Mouse (Mus musculus): ENCODE measurements around the gene Ccdc126. TPM values are rescaled to one million over a fixed set of nuclear protein-coding genes. Genes with fewer than 3 reads are reported as not detected.

Ccdc126 gene
- polyA plus RNA-seq, 1 experiment = 5.8 TPM

DNA sequence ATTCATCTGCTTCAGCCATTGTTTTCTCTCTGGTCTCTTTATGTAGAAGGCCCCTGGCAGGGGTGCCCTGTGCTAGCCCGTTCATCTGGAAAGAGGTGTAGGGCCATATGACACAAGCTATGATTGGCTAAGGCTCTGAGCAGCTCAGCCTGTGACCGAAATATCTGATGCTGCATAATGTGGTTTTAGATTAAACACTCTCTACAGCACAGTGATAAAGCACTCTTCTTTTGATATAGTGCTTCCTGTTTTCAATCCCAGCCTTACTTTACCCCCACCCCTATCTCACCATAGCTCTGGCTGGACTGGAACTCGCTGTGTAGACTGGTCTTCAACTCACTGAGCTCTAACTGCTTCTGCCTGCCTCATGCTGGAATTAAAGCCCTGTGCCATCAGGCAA, 2.3 kb downstream of the Ccdc126 start:
- no peak for DNase-seq (ENCODE audit: low read depth)
- no peak for TF ChIP-seq CTCF (IDR thresholded peaks at IDR 0.05; ENCODE audit: borderline replicate concordance, extremely low read depth, insufficient read depth, insufficient read length)
- TF ChIP-seq POLR2A (IDR thresholded peaks at IDR 0.05; ENCODE audit: borderline replicate concordance, extremely low read depth, insufficient read depth, insufficient read length, poor library complexity, severe bottlenecking) = no peak

DNA sequence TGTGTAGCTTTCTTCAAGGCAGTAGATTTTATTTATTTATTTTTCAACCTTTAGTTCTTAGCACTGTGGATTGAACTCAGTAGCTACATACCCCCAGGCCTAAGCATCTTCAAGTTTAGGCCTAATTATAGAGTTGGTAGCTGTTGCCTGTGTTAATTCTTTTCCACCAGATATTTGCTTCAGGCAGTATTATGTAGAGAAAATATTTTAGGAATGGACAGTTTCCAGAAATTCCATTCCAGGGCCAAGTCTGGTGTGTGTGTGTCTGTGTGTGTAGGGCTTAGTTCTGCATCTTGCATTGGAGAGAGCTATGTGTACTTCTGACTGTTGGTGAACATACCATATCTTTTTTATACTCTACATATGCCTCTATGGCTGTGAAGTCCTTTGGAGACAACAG, 3.0 kb downstream of the Ccdc126 start:
- DNase-seq (ENCODE audit: low read depth) = no peak
- no peak for TF ChIP-seq POLR2A (IDR thresholded peaks at IDR 0.05; ENCODE audit: borderline replicate concordance, extremely low read depth, insufficient read depth, insufficient read length, poor library complexity, severe bottlenecking)
- TF ChIP-seq CTCF (IDR thresholded peaks at IDR 0.05; ENCODE audit: borderline replicate concordance, extremely low read depth, insufficient read depth, insufficient read length) = no peak

DNA sequence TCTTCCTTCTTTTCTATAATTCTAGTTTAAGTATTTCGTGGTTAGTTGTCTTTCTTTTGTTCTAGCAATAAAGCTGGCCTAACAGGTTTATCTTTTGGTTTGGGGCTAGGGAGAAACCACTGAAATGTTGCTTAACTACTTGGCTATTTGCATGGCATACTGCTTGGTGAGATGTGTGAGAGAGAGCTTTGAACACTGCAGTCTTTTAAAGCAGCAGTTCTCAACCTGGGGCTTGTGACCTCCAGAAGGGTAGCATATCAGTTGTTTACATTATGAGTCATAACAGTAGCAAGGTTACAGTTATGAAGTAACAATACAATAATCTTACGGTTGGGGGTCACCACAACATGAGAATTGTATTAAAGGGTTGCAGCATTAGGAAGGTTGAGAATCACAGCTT, 3.9 kb downstream of the Ccdc126 start:
- DNase-seq (ENCODE audit: low read depth) = no peak
- TF ChIP-seq CTCF (IDR thresholded peaks at IDR 0.05; ENCODE audit: borderline replicate concordance, extremely low read depth, insufficient read depth, insufficient read length) (no peak), POLR2A (IDR thresholded peaks at IDR 0.05; ENCODE audit: borderline replicate concordance, extremely low read depth, insufficient read depth, insufficient read length, poor library complexity, severe bottlenecking) (no peak)

DNA sequence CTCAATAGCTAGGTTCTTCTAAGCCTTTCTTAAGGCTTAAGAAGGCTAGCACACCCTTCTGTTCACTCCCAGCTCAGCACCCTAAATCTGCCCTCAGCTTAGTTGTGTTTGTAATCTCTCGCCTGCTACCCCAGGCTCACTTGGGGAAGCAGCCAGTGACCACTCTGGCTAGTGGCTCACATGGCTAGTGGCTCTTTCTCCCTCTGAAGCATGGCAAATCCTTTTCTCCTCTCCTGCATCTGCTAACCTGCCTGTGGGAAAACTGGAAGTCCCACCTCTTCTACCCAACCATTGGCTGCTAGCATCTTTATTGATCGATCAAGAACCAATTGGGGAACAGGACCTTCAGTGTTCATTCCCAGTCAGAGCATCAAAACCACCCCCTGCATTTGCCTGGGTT, 5.5 kb downstream of the Ccdc126 start:
- TF ChIP-seq POLR2A (IDR thresholded peaks at IDR 0.05; ENCODE audit: borderline replicate concordance, extremely low read depth, insufficient read depth, insufficient read length, poor library complexity, severe bottlenecking) (no peak), CTCF (IDR thresholded peaks at IDR 0.05; ENCODE audit: borderline replicate concordance, extremely low read depth, insufficient read depth, insufficient read length) (no peak)
- peak; percentile 36 for DNase-seq (ENCODE audit: low read depth)

DNA sequence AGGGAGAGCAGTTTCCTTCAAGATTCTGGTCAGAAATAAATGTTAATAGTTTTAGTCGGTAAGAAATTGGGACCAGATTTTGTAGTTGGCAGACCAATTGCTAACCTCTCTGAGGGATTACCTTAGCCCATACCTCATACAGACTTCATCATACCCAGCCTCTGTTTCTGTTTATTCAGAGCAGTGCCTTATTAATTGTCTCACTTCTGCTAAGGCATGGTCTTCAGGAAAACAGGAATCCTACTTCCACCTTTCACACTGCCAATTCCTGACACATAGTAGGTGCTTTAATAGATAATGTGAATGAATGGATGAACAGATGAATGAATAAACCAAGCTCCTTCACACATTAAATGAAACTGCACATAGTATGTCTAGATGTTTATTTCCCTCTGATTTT, 6.2 kb downstream of the Ccdc126 start:
- TF ChIP-seq CTCF (IDR thresholded peaks at IDR 0.05; ENCODE audit: borderline replicate concordance, extremely low read depth, insufficient read depth, insufficient read length) (no peak), POLR2A (IDR thresholded peaks at IDR 0.05; ENCODE audit: borderline replicate concordance, extremely low read depth, insufficient read depth, insufficient read length, poor library complexity, severe bottlenecking) (no peak)
- no peak for DNase-seq (ENCODE audit: low read depth)

DNA sequence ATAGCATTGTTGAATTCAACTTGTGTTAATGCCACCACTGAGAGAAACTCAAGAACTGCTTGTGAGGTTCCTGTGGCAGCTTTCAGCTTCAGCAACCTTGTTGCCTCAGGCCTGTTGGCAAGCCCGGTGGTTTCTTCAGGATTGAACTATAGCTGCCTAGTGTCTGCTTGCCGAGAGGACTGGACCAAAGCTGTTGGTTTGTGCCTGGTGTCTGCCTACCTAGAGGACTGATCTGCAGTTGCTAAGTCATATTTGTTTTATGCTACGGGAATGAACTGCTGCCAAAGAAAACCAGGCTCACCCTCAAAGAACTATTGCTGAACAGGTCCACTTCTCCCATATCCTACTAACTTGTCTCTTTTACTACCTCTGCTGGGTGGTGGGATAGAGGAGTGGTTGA, 7.8 kb downstream of the Ccdc126 start:
- TF ChIP-seq POLR2A (IDR thresholded peaks at IDR 0.05; ENCODE audit: borderline replicate concordance, extremely low read depth, insufficient read depth, insufficient read length, poor library complexity, severe bottlenecking) = no peak
- no peak for TF ChIP-seq CTCF (IDR thresholded peaks at IDR 0.05; ENCODE audit: borderline replicate concordance, extremely low read depth, insufficient read depth, insufficient read length)
- no peak for DNase-seq (ENCODE audit: low read depth)

DNA sequence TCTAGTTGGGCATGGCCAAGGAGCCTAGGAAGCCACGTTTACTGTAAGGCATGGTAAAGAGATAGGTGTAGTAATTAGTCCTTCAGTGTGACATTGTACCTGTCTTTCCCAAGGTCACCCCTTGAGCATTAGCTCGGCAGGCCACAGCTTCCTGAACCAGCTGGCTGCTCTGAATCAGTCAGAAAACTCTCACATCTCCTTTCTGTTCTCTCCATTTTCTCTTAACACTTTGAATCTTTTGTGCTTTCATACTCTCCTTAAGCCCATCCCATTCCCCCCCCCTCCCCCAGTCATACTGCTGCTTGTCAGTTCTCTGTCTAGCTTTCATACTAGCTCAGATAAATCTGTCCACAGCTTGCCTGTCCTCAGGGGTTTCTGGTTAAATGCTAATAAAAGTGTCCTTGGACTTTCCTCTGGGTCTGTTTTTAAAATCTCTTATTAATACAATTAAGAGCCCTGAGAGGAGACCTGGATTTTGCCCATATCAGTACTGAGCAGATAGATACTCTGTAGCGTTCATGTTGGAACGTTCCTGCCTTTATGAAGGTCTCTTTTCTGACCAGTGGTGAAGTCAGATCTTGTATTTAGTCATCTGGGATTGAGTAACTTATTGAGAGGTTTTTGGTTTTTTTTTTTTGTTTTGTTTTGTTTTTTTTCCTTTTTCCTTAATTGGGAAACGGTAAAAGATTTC, 12.4 kb downstream of the Ccdc126 start:
- DNase-seq (ENCODE audit: low read depth) = no peak
- TF ChIP-seq CTCF (IDR thresholded peaks at IDR 0.05; ENCODE audit: borderline replicate concordance, extremely low read depth, insufficient read depth, insufficient read length) = no peak
- TF ChIP-seq POLR2A (IDR thresholded peaks at IDR 0.05; ENCODE audit: borderline replicate concordance, extremely low read depth, insufficient read depth, insufficient read length, poor library complexity, severe bottlenecking) = no peak

DNA sequence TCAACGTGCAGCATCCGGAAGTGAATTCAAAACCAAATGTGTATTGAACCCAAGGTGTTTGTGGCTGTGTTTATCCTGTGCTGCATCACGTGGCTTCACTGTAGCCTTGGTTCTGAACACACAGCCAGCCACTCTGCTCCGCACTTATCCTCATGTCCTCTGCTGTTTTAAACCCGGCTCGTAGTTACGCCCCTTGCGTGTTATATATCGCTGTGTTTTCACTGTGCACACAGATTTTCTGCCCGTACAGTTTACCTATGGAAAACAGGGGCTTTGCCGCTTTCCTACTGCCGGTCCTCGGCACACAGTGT, 12.9 kb downstream of the Ccdc126 start:
- DNase-seq (ENCODE audit: low read depth) = no peak
- TF ChIP-seq POLR2A (IDR thresholded peaks at IDR 0.05; ENCODE audit: borderline replicate concordance, extremely low read depth, insufficient read depth, insufficient read length, poor library complexity, severe bottlenecking) (no peak), CTCF (IDR thresholded peaks at IDR 0.05; ENCODE audit: borderline replicate concordance, extremely low read depth, insufficient read depth, insufficient read length) (no peak)

DNA sequence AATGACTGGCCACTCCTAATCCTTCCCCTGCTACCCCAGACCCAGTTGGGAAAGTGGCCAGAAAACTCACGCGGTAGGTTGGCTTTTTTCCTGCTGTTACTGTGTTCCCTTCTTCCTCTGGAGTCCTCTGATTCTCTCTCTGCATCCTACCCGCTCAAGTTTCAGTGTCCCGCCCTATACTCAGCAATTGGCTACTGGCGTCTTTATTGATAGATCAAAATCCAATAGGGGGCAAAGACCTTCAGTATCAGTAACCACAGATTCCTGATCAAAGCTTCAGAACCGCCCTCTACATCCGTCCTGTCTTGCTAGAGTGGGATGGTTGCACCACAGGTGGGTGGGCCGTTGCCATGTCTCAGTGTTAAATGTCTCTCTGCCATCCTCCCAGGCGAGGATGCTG, 19.5 kb downstream of the Ccdc126 start:
- TF ChIP-seq CTCF (IDR thresholded peaks at IDR 0.05; ENCODE audit: borderline replicate concordance, extremely low read depth, insufficient read depth, insufficient read length) (no peak), POLR2A (IDR thresholded peaks at IDR 0.05; ENCODE audit: borderline replicate concordance, extremely low read depth, insufficient read depth, insufficient read length, poor library complexity, severe bottlenecking) (no peak)
- peak; percentile 57 for DNase-seq (ENCODE audit: low read depth)

DNA sequence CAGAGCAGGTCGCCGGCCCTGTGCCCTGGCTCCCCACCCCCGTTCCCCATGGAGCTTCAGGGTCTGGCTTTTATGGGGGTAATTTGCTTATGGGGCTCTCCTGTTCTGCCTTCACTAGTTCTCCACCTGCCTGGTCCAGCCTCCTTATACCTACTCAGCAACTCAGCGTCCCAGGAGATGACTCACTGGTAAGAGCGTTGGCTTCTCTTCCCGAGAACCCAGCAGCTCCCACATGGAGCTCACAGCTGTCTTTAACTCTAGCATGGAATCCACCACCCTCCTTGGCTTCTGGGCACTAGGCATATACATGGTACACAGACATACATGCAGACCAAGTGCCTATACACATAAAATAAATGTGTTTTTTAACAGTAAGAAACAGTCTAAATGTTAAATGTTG, 20.1 kb downstream of the Ccdc126 start:
- no peak for DNase-seq (ENCODE audit: low read depth)
- TF ChIP-seq CTCF (IDR thresholded peaks at IDR 0.05; ENCODE audit: borderline replicate concordance, extremely low read depth, insufficient read depth, insufficient read length) (no peak), POLR2A (IDR thresholded peaks at IDR 0.05; ENCODE audit: borderline replicate concordance, extremely low read depth, insufficient read depth, insufficient read length, poor library complexity, severe bottlenecking) (no peak)

DNA sequence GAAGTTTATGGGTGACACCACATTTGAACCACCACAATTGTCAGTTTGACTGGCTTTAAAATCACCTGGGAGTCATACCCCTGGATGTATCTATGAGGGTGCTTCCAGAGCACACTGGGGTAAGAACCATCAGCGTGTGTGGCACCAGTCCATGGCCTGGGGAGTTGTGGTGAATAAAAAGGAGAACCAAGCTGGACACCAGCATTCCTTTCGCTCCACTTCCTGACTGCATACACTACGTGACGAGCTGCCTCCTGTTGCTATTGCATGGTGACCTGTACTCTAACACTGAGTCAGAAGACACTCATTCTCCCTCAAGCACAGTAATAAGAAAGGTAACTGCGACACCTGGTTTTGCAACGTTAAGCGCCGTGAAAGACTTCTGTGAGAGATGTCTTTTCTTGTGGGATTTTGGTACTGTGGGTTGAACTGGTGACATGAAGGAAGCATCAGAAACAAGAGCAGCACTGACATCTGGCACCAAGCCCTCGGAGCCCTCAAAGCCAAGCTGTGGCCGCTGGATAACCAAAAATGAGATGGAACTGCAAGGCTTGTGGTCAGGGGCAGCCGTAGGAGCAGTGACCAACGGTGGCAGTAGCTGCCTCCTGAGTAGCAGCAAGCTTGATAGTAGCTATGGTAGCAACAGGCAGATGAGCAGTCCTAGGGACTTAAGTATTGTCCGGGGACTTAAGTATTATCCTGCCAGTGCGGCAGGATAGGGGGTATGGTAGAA, 24.8 kb downstream of the Ccdc126 start:
- no peak for TF ChIP-seq POLR2A (IDR thresholded peaks at IDR 0.05; ENCODE audit: borderline replicate concordance, extremely low read depth, insufficient read depth, insufficient read length, poor library complexity, severe bottlenecking)
- DNase-seq (ENCODE audit: low read depth) = no peak

DNA sequence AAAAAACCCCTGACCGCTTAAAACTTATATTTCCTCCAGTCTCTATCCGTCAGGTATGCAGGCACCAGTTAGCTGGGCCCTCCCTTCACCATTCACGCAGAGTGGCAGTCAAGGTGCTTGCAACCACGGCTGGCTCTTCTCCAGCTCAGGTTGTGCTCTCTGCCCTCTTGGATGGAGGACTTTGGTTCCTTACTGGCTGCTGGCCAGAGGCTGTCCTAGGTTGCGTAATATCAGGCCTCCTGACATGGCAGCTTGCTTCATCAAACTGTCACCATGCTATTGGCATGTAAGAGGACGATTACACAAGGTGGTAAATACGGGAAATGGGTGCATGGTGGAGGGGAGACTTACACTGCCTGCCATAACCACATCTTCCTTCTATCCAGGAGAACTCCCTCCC, 30.8 kb downstream of the Ccdc126 start:
- DNase-seq (ENCODE audit: low read depth) = no peak
- TF ChIP-seq CTCF (IDR thresholded peaks at IDR 0.05; ENCODE audit: borderline replicate concordance, extremely low read depth, insufficient read depth, insufficient read length) (no peak), POLR2A (IDR thresholded peaks at IDR 0.05; ENCODE audit: borderline replicate concordance, extremely low read depth, insufficient read depth, insufficient read length, poor library complexity, severe bottlenecking) (no peak)
